Mouse (Mus musculus) limb, embryonic 13.5 days (tissue): ENCODE measurements around the gene Psenen. TPM values are rescaled to one million over a fixed set of nuclear protein-coding genes. Genes with fewer than 3 reads are reported as not detected.

ENCODE experiments used
- ATAC-seq: fragments of 200-750 bp; cut with Nextera tagmentation; 2 replicates; pipeline ENCODE4 v1.8.0; 2017; ENCODE audit warnings: low read depth, moderate number of reproducible peaks, moderate TSS enrichment; ENCODE audit not compliant: low FRiP score
- H3K27ac ChIP-seq: fragments of 300-500 bp; sonication (generic); 2 replicates; pipeline ENCODE4 v1.5.1; 2015; ENCODE audit warnings: inconsistent platforms, mild to moderate bottlenecking, moderate library complexity
- H3K27me3 ChIP-seq: fragments of 300-500 bp; sonication (generic); 2 replicates; pipeline ENCODE4 v1.6.1; 2015; ENCODE audit warnings: mild to moderate bottlenecking, inconsistent platforms
- H3K36me3 ChIP-seq: fragments of 300-500 bp; sonication (generic); 2 replicates; pipeline ENCODE4 v1.6.1; 2015; ENCODE audit warnings: inconsistent platforms, mild to moderate bottlenecking, moderate library complexity
- H3K4me1 ChIP-seq: fragments of 300-500 bp; sonication (generic); 2 replicates; pipeline ENCODE4 v1.6.1; 2015; ENCODE audit warnings: inconsistent platforms
- H3K4me2 ChIP-seq: fragments of 300-500 bp; sonication (generic); replicated peaks from 2 replicates; pipeline ENCODE4 v1.6.1; 2015; ENCODE audit warnings: inconsistent platforms, mild to moderate bottlenecking, moderate library complexity
- H3K4me3 ChIP-seq: fragments of 300-500 bp; sonication (generic); 2 replicates; pipeline ENCODE4 v1.5.1; 2015; ENCODE audit warnings: moderate library complexity, mild to moderate bottlenecking, inconsistent platforms
- H3K9ac ChIP-seq: fragments of 300-500 bp; sonication (generic); 2 replicates; pipeline ENCODE4 v1.6.1; 2015; ENCODE audit warnings: mild to moderate bottlenecking, inconsistent platforms
- H3K9me3 ChIP-seq: fragments of 300-500 bp; sonication (generic); 2 replicates; pipeline ENCODE4 v1.6.1; 2016; ENCODE audit warnings: inconsistent platforms
- WGBS: fragments of 180-500 bp; shearing (Covaris S2); methylation state at CpG from one replicate; pipeline ENCODE4 v1.1.7; 2015; 5-methylcytosine and 5-hydroxymethylcytosine counted together
- polyA plus RNA-seq: library from polyadenylated mRNA; unstranded; fragments of >200 nt; fragmentation: Nextera tagmentation; extraction: Ambion mirVana; gene quantifications from 2 replicates; pipeline ENCODE4 v1.2.1, GENCODE M21; 2015

Psenen gene
- polyA plus RNA-seq, 1 experiment from 2014 or later = 134 TPM

GRCm38 (mm10) chr7:30549880-30550279 is 13.5 kb downstream of the Psenen start:
- 87% methylated on average over 2 of the region's 2 CpGs for WGBS
- H3K9me3 ChIP-seq = no peaks in the 10 kb centered on the region
- no peak overlapping the region for H3K27ac ChIP-seq
- ATAC-seq = no peak
- no peak overlapping the region for H3K4me3 ChIP-seq
- H3K36me3 ChIP-seq = peaks cover 50% of the 10 kb centered on the region
- no peaks in the 10 kb centered on the region for H3K27me3 ChIP-seq
- no peak overlapping the region for H3K9ac ChIP-seq
- H3K4me2 ChIP-seq = no peak overlapping the region
- H3K4me1 ChIP-seq = peaks cover 23% of the 10 kb centered on the region

- peaks cover 75% of the 10 kb centered on the region for H3K36me3 ChIP-seq
- H3K27me3 ChIP-seq = no peaks in the 10 kb centered on the region
- H3K4me2 ChIP-seq = no peak overlapping the region
- H3K9ac ChIP-seq = no peak overlapping the region
- ATAC-seq = no peak
- H3K9me3 ChIP-seq = no peaks in the 10 kb centered on the region
- no peaks in the 10 kb centered on the region for H3K4me1 ChIP-seq
- no peak overlapping the region for H3K27ac ChIP-seq
- H3K4me3 ChIP-seq = no peak overlapping the region
- WGBS = 94% methylated on average over 2 of the region's 2 CpGs
Observed at GRCm38 (mm10) chr7:30544327-30544726, 19.1 kb downstream of the Psenen start.

- Histone ChIP-seq H3K27me3 (no peaks in the 10 kb centered on the region), H3K36me3 (peaks cover 52% of the 10 kb centered on the region), H3K4me2 (no peak overlapping the region), H3K9me3 (no peaks in the 10 kb centered on the region), H3K4me1 (peaks cover 1% of the 10 kb centered on the region), H3K9ac (no peak overlapping the region), H3K4me3 (no peak overlapping the region), H3K27ac (no peak overlapping the region)
- ATAC-seq = no peak
- 88% methylated on average over 7 of the region's 7 CpGs for whole genome bisulfite sequencing
Observed at GRCm38 (mm10) chr7:30540572-30540971, 22.9 kb downstream of the Psenen start.

GRCm38 (mm10) chr7:30534633-30535577 is 28.5 kb downstream of the Psenen start, which contains the start of gene Arhgap33:
Arhgap33 (minus strand) TSS chr7:30535060.
- H3K27me3 ChIP-seq = no peaks in the 10 kb centered on the region
- peak within 1 kb of the TSS; percentile 75 for H3K9ac ChIP-seq
- peak within 1 kb of the TSS; percentile 73 for H3K4me3 ChIP-seq
- under 1% methylated on average over 60 of the region's 84 CpGs for WGBS
- H3K36me3 ChIP-seq = peaks cover 48% of the 10 kb centered on the region
- H3K4me1 ChIP-seq = peaks cover 21% of the 10 kb centered on the region
- peak; percentile 95 for ATAC-seq
- H3K9me3 ChIP-seq = no peaks in the 10 kb centered on the region
- H3K4me2 ChIP-seq = peak within 1 kb of the TSS; percentile 88
- peak within 1 kb of the TSS; percentile 65; the same call in 1 of the 2 replicates for H3K27ac ChIP-seq

GRCm38 (mm10) chr7:30533941-30534632 is 29.3 kb downstream of the Psenen start:
- no peak; the same call in 1 of the 2 replicates for ATAC-seq
- Histone ChIP-seq H3K4me3 (peak overlapping the region; percentile 73), H3K4me1 (peaks cover 21% of the 10 kb centered on the region), H3K9me3 (no peaks in the 10 kb centered on the region), H3K9ac (peak overlapping the region; percentile 75), H3K36me3 (peaks cover 48% of the 10 kb centered on the region), H3K27me3 (no peaks in the 10 kb centered on the region), H3K4me2 (peak overlapping the region; percentile 88), H3K27ac (0 out of 2 replicates have a peak overlapping the region, but pooled peaks have one; percentile 22)
- 7% methylated on average over 24 of the region's 26 CpGs for WGBS

GRCm38 (mm10) chr7:30532931-30533330 is 30.5 kb downstream of the Psenen start:
- 42% methylated on average over 8 of the region's 8 CpGs for WGBS
- H3K36me3 ChIP-seq = peaks cover 52% of the 10 kb centered on the region
- ATAC-seq = no peak
- H3K4me3 ChIP-seq = peak overlapping the region; percentile 2; the same call in 1 of the 2 replicates
- no peak overlapping the region for H3K27ac ChIP-seq
- H3K4me1 ChIP-seq = peaks cover 21% of the 10 kb centered on the region
- H3K27me3 ChIP-seq = no peaks in the 10 kb centered on the region
- no peaks in the 10 kb centered on the region for H3K9me3 ChIP-seq
- H3K4me2 ChIP-seq = peak overlapping the region; percentile 88; the same call in 1 of the 2 replicates
- H3K9ac ChIP-seq = peak overlapping the region; percentile 75; the same call in 1 of the 2 replicates

- WGBS = 82% methylated on average over 9 of the region's 9 CpGs
- peaks cover 66% of the 10 kb centered on the region for H3K36me3 ChIP-seq
- ATAC-seq = no peak
- peaks cover 27% of the 10 kb centered on the region for H3K4me1 ChIP-seq
- no peak overlapping the region for H3K27ac ChIP-seq
- peak overlapping the region; percentile 15; the same call in 1 of the 2 replicates for H3K9ac ChIP-seq
- H3K27me3 ChIP-seq = no peaks in the 10 kb centered on the region
- no peak overlapping the region for H3K4me2 ChIP-seq
- no peaks in the 10 kb centered on the region for H3K9me3 ChIP-seq
- H3K4me3 ChIP-seq = no peak overlapping the region
Observed at GRCm38 (mm10) chr7:30531291-30531815, 32.1 kb downstream of the Psenen start.

GRCm38 (mm10) chr7:30526981-30527380 is 36.4 kb downstream of the Psenen start:
- peak overlapping the region; percentile 23; the same call in 1 of the 2 replicates for H3K4me2 ChIP-seq
- WGBS = 84% methylated on average over 14 of the region's 14 CpGs
- H3K9me3 ChIP-seq = no peaks in the 10 kb centered on the region
- peaks cover 89% of the 10 kb centered on the region for H3K36me3 ChIP-seq
- no peak overlapping the region for H3K27ac ChIP-seq
- peak overlapping the region; percentile 43 for H3K9ac ChIP-seq
- H3K27me3 ChIP-seq = no peaks in the 10 kb centered on the region
- no peak for ATAC-seq
- peaks cover 12% of the 10 kb centered on the region for H3K4me1 ChIP-seq
- H3K4me3 ChIP-seq = no peak overlapping the region

- peak overlapping the region; percentile 43 for H3K9ac ChIP-seq
- peak overlapping the region; percentile 11; the same call in 1 of the 2 replicates for H3K4me3 ChIP-seq
- whole genome bisulfite sequencing = 19% methylated on average over 17 of the region's 17 CpGs
- H3K27me3 ChIP-seq = no peaks in the 10 kb centered on the region
- ATAC-seq = no peak
- peak overlapping the region; percentile 23 for H3K4me2 ChIP-seq
- H3K9me3 ChIP-seq = no peaks in the 10 kb centered on the region
- peaks cover 12% of the 10 kb centered on the region for H3K4me1 ChIP-seq
- no peak overlapping the region; the same call in 1 of the 2 replicates for H3K27ac ChIP-seq
- H3K36me3 ChIP-seq = peaks cover 83% of the 10 kb centered on the region
Observed at GRCm38 (mm10) chr7:30526399-30526798, 37.0 kb downstream of the Psenen start.

- 25% methylated on average over 10 of the region's 10 CpGs for WGBS
- Histone ChIP-seq H3K9ac (peak overlapping the region; percentile 43), H3K36me3 (peaks cover 78% of the 10 kb centered on the region), H3K27me3 (no peaks in the 10 kb centered on the region), H3K27ac (no peak overlapping the region), H3K4me3 (no peak overlapping the region; the same call in 1 of the 2 replicates), H3K9me3 (no peaks in the 10 kb centered on the region), H3K4me1 (peaks cover 12% of the 10 kb centered on the region), H3K4me2 (peak overlapping the region; percentile 23)
- ATAC-seq = no peak
Observed at GRCm38 (mm10) chr7:30525954-30526353, 37.5 kb downstream of the Psenen start.

- H3K27ac ChIP-seq = no peak overlapping the region
- H3K4me2 ChIP-seq = no peak overlapping the region
- 74% methylated on average over 6 of the region's 6 CpGs for WGBS
- ATAC-seq = no peak
- no peaks in the 10 kb centered on the region for H3K27me3 ChIP-seq
- peaks cover 64% of the 10 kb centered on the region for H3K36me3 ChIP-seq
- no peaks in the 10 kb centered on the region for H3K9me3 ChIP-seq
- peaks cover 12% of the 10 kb centered on the region for H3K4me1 ChIP-seq
- no peak overlapping the region for H3K4me3 ChIP-seq
- H3K9ac ChIP-seq = no peak overlapping the region
Observed at GRCm38 (mm10) chr7:30524487-30524886, 38.9 kb downstream of the Psenen start.
